Mouse (Mus musculus): ENCODE results near the gene Gm2035. TPM values are rescaled to one million over a fixed set of nuclear protein-coding genes. Genes with fewer than 3 reads are reported as not detected.
"Not testable (repeated sequence)": the region's sequence is repeated elsewhere in the genome, so short reads cannot be mapped to it uniquely, and the experiment has no call there.

Gm2035 gene
- not detected in 2 replicates for polyA plus RNA-seq (2016; fragmentation: Nextera tagmentation; extraction: Ambion mirVana)

DNA sequence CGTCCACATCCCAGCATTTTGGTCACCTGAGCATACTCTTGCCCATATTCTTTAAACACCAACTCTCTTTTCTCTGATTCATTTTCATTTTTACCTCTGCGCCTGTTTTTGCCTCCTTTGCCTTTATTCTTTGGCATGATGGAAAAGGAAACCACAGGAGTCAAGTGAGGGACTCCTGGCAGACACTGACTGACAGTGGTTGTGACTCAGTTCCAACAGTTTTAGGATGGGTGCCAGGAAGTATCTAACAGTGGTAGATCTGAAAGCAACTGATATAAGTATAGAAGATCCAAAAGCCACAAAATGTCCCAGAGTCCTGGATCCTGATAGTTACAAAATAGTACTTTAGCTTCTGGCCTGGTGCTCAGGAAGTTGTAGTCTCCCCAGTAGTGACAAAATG is at the start of gene Gm2035:
TSS of gene Gm2035 (minus strand) at position 137 of the 400 bp plus-strand sequence.
- not testable (repeated sequence) for ATAC-seq (ENCODE audit: low FRiP score, low read depth); H3K9me3 ChIP-seq; H3K4me3 ChIP-seq; H3K9ac ChIP-seq; H3K27ac ChIP-seq; H3K27me3 ChIP-seq (replicated peaks); H3K4me2 ChIP-seq (replicated peaks); H3K36me3 ChIP-seq; H3K4me1 ChIP-seq
- WGBS: 74% methylated on average over 2 of the region's 2 CpGs

DNA sequence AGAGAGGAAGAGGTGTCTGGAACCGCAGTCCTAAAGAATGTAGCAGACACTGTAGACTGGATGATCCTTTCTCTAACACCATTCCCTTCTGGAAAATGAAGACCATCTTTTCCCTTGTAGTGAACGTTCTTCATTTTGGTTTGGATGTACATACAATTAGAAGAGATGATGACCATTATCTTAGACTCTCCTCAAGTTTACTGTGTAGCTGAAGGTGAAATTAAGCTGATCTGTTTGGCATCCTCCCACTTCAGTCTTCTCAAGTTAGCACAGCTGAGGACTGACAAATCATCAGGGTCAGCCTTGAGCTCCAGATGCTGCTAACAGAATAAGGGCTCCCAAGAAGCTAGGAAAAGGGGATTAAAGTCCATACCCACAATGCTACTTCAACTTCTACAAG is 34.1 kb upstream of the Gm2035 start, which contains the start of gene Gm2042:
TSS of gene Gm2042 (plus strand) at position 301 of the 400 bp plus-strand sequence.
- H3K4me1 ChIP-seq; H3K9me3 ChIP-seq; H3K36me3 ChIP-seq; H3K4me2 ChIP-seq (replicated peaks); H3K9ac ChIP-seq; H3K4me3 ChIP-seq; H3K27me3 ChIP-seq (replicated peaks); H3K27ac ChIP-seq; ATAC-seq (ENCODE audit: low FRiP score, low read depth): not testable (repeated sequence)
- 84% methylated on average over 2 of the region's 2 CpGs for WGBS

DNA sequence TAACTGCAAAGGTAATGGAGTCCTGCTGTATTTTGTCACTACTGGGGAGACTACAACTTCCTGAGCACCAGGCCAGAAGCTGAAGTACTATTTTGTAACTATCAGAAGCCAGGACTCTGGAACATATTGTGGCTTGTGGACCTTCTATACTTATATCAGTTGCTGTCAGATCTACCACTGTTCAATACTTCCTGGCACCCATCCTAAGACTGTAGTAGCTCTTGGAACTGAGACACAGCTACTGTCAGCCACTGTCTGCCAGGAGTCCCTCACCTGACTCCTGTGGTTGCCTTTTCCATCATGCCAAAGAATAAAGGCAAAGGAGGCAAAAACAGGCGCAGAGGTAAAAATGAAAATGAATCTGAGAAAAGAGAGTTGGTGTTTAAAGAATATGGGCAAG is 24.6 kb downstream of the Gm2035 start, which contains the start of gene Gm2022:
TSS of gene Gm2022 (plus strand) at position 301 of the 400 bp plus-strand sequence.
- not testable (repeated sequence) for H3K27ac ChIP-seq; H3K4me3 ChIP-seq; ATAC-seq (ENCODE audit: low FRiP score, low read depth); H3K27me3 ChIP-seq (replicated peaks); H3K4me1 ChIP-seq; H3K9me3 ChIP-seq; H3K36me3 ChIP-seq; H3K9ac ChIP-seq; H3K4me2 ChIP-seq (replicated peaks)
- 93% methylated on average over 1 of the region's 1 CpGs for WGBS

DNA sequence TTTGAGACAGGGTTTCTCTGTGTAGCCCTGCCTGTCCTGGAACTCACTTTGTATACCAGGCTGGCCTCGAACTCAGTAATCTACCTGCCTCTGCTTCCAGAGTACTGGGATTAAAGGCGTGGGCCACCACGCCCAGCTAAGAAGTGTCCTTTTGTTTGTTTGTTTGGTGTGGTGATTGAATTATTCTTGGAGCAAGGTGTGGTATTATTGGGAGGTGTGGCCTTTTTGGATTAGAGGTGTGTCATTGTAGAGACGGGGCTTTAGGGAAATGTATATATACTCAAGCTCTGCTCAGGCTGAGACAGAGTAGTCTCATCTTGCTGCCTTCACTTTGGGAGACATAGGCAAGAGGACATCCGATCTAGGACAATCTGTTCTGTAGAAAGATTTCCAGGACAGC is 45.9 kb downstream of the Gm2035 start, which contains the start of gene Gm2016:
TSS of gene Gm2016 (plus strand) at position 301 of the 400 bp plus-strand sequence.
- not testable (repeated sequence) for H3K27ac ChIP-seq; H3K27me3 ChIP-seq (replicated peaks); H3K9me3 ChIP-seq; H3K4me1 ChIP-seq; ATAC-seq (ENCODE audit: low FRiP score, low read depth); H3K4me2 ChIP-seq (replicated peaks); H3K4me3 ChIP-seq; H3K9ac ChIP-seq; H3K36me3 ChIP-seq
- 87% methylated on average over 5 of the region's 5 CpGs for WGBS

Other genes starting within 250 kb of the Gm2035 start
- gene Gm21319, start 144.1 kb downstream of the Gm2035 start, polyA plus RNA-seq (2016; fragmentation: Nextera tagmentation; extraction: Ambion mirVana): not detected in 2 replicates
- gene Gm21936, start 124.3 kb downstream of the Gm2035 start, polyA plus RNA-seq (2016; fragmentation: Nextera tagmentation; extraction: Ambion mirVana): not detected in 2 replicates
- gene BB287469, start 103.3 kb downstream of the Gm2035 start, polyA plus RNA-seq (2016; fragmentation: Nextera tagmentation; extraction: Ambion mirVana): not detected in 2 replicates
- not detected in 2 replicates for gene Gm2001, start 77.5 kb downstream of the Gm2035 start, polyA plus RNA-seq (2016; fragmentation: Nextera tagmentation; extraction: Ambion mirVana)
- not detected in 2 replicates for gene Gm2016, start 45.8 kb downstream of the Gm2035 start, polyA plus RNA-seq (2016; fragmentation: Nextera tagmentation; extraction: Ambion mirVana)
- not detected in 2 replicates for gene Gm2022, start 24.5 kb downstream of the Gm2035 start, polyA plus RNA-seq (2016; fragmentation: Nextera tagmentation; extraction: Ambion mirVana)
- not detected in 2 replicates for gene Gm2042, start 34.2 kb upstream of the Gm2035 start, polyA plus RNA-seq (2016; fragmentation: Nextera tagmentation; extraction: Ambion mirVana)
- not detected in 2 replicates for gene Gm2075, start 92.0 kb upstream of the Gm2035 start, polyA plus RNA-seq (2016; fragmentation: Nextera tagmentation; extraction: Ambion mirVana)
- not detected in 2 replicates for gene Gm6803, start 98.9 kb upstream of the Gm2035 start, polyA plus RNA-seq (2016; fragmentation: Nextera tagmentation; extraction: Ambion mirVana)
- gene Gm2056, start 107.1 kb upstream of the Gm2035 start, polyA plus RNA-seq (2016; fragmentation: Nextera tagmentation; extraction: Ambion mirVana): not detected in 2 replicates
- not detected in 2 replicates for gene Gm16368, start 163.8 kb upstream of the Gm2035 start, polyA plus RNA-seq (2016; fragmentation: Nextera tagmentation; extraction: Ambion mirVana)